Mouse (Mus musculus) gastrocnemius, adult 2 months (tissue): Measurements from ENCODE around the gene Foxo4. TPM values are rescaled to one million over a fixed set of nuclear protein-coding genes. Genes with fewer than 3 reads are reported as not detected.

Source experiments
- DNase-seq: peaks from one replicate; pipeline ENCODE4 v3.0.0; 2022
- H3K27ac ChIP-seq: fragments of 200-600 bp; 2 replicates; pipeline ENCODE4 v1.8.1; 2022; ENCODE audit warnings: mild to moderate bottlenecking
- H3K4me3 ChIP-seq: fragments of 200-600 bp; 2 replicates; pipeline ENCODE4 v1.8.1; 2022; ENCODE audit warnings: mild to moderate bottlenecking, moderate library complexity
- CTCF ChIP-seq: fragments of 200-600 bp; IDR thresholded peaks from 2 replicates; pipeline ENCODE4 v1.8.1; 2022; ENCODE audit warnings: antibody characterized with exemption, mild to moderate bottlenecking, moderate library complexity
- intact Hi-C: fragments of 180-260 bp; cut with DNase I; formaldehyde crosslinking; loops from one replicate; pipeline ENCODE4 v1.15.1; 2025
- total RNA-seq, 2 experiments: library from RNA; stranded (reverse); gene quantifications; 2 replicates each; pipeline ENCODE4 v1.2.3; 2021

Gene Foxo4
- total RNA-seq, 2 experiments from 2014 or later = 126 to 127 TPM

GRCm38 (mm10) chrX:101299473-101300426 is 45.4 kb downstream of the Foxo4 start:
- no peak for DNase-seq
- TF ChIP-seq CTCF = no peak
- Histone ChIP-seq H3K4me3 (peak overlapping the region; percentile 48), H3K27ac (no peak overlapping the region)
- intact Hi-C loops = no loop called here

- no peak overlapping the region for H3K27ac ChIP-seq
- DNase-seq = no peak
- intact Hi-C loops = no loop called here
- TF ChIP-seq CTCF = no peak
- peak overlapping the region; percentile 17; the same call in 1 of the 2 replicates for H3K4me3 ChIP-seq
Observed at GRCm38 (mm10) chrX:101300427-101301030, 46.2 kb downstream of the Foxo4 start.

DNA sequence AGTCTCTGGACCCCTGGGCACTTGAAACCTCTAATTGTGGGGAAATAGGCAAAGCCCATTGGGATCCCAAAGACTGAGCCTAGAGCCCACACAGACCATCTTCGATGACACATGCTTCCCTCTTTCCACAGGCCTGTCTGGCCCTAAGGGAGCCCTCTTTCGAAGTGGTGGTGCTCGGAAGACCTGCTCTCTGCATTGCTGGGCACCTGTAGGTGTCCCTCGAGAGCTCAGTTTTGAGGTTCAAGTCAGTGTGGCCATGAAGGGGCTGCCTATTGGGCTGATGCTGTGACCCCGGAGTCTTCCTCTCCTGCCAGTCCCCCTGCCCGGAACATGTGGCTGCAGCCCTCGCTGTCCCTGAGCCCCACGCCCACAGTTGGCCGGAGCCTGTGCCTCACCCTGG is 47.3 kb downstream of the Foxo4 start:
- DNase-seq = no peak
- no peak for TF ChIP-seq CTCF
- Histone ChIP-seq H3K4me3 (no peak overlapping the region), H3K27ac (no peak overlapping the region)
- intact Hi-C loops = no loop called here

GRCm38 (mm10) chrX:101304646-101305045 is 50.3 kb downstream of the Foxo4 start:
- DNase-seq = no peak
- intact Hi-C loops = no loop called here
- H3K4me3 ChIP-seq = no peak overlapping the region

DNA sequence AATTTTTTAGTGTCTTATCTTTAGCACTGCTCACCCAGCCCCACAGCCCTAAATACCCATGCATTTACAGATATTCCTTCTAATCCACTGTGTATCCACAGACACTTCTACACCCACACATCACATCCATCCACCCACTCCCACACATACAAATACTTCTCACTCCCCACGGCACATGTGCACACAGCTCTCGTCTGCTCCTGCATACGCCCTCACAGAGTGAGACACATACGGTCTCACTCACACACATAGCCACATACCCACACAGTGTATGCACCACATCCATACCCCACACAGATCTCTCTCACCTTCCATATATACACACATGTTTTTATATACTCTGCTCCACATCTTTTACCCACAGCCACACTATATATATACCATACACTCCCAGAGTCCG is 55.0 kb downstream of the Foxo4 start:
- no peak for TF ChIP-seq CTCF
- intact Hi-C loops = no loop called here
- no peak overlapping the region for H3K4me3 ChIP-seq
- DNase-seq = no peak
- H3K27ac ChIP-seq = no peak overlapping the region

More at GRCm38 (mm10) chrX:101304646-101305045, 50.3 kb downstream of the Foxo4 start:
- TF ChIP-seq CTCF = no peak
- no peak overlapping the region for H3K27ac ChIP-seq

Other genes with a start within 250 kb of the Foxo4 start
- not detected for gene Tex11, start 194.9 kb upstream of the Foxo4 start, total RNA-seq
- gene Slc7a3, start 168.5 kb upstream of the Foxo4 start, total RNA-seq = not detected
- 10 to 100 TPM; 27.3 to 29.5 TPM for gene Snx12, start 32.0 kb upstream of the Foxo4 start, total RNA-seq
- not detected for gene Gm614, start 9.5 kb downstream of the Foxo4 start, total RNA-seq
- gene Il2rg, start 13.7 kb downstream of the Foxo4 start, total RNA-seq = 1 to 10 TPM; 1.2 to 2.9 TPM
- not detected for gene Gm20489, start 14.5 kb downstream of the Foxo4 start, total RNA-seq
- gene Med12, start 19.5 kb downstream of the Foxo4 start, total RNA-seq = 10 to 100 TPM; 17.2 to 19.4 TPM
- gene Nlgn3, start 44.6 kb downstream of the Foxo4 start, total RNA-seq = under 1 TPM; 0.06 to 0.18 TPM
- under 1 TPM; 0.14 to 0.20 TPM for gene Gjb1, start 121.8 kb downstream of the Foxo4 start, total RNA-seq
- gene Zmym3, start 166.3 kb downstream of the Foxo4 start, total RNA-seq = 10 to 100 TPM in 1 of 2 experiments, 1 to 10 TPM in 1; 9.1 to 10.7 TPM
- gene Nono, start 174.8 kb downstream of the Foxo4 start, total RNA-seq = 10 to 100 TPM; 40.0 to 42.7 TPM
- gene Itgb1bp2, start 194.6 kb downstream of the Foxo4 start, total RNA-seq = 100 to 1,000 TPM; 121 to 175 TPM